Mouse (Mus musculus) heart, adult 2 months (tissue): ENCODE results near the gene Kcnk4. TPM values are rescaled to one million over a fixed set of nuclear protein-coding genes. Genes with fewer than 3 reads are reported as not detected.
"Not testable (repeated sequence)": the region's sequence is repeated elsewhere in the genome, so short reads cannot be mapped to it uniquely, and the experiment has no call there.

Experiments
- DNase-seq, 2 experiments: peaks; one replicate each; pipeline ENCODE4 v3.0.0; 2021
- H3K27ac ChIP-seq: fragments of 200-600 bp; 2 replicates; pipeline ENCODE4 v1.8.1; 2022
- H3K27me3 ChIP-seq: fragments of 200-500 bp; 2 replicates; pipeline ENCODE4 v1.6.1; 2012; ENCODE audit warnings: mild to moderate bottlenecking, low read length, inconsistent platforms, mixed read lengths; ENCODE audit not compliant: control insufficient read depth, insufficient read depth
- H3K36me3 ChIP-seq: fragments of 200-500 bp; 2 replicates; pipeline ENCODE4 v1.6.1; 2012; ENCODE audit warnings: low read length, inconsistent platforms; ENCODE audit not compliant: control insufficient read depth, insufficient read depth
- H3K4me1 ChIP-seq: fragments of 200-500 bp; 2 replicates; pipeline ENCODE4 v1.6.1; 2011; ENCODE audit warnings: low read length; ENCODE audit not compliant: control insufficient read depth, insufficient read depth
- H3K4me3 ChIP-seq: fragments of 200-600 bp; 2 replicates; pipeline ENCODE4 v1.8.1; 2022
- H3K79me2 ChIP-seq: fragments of 200-500 bp; replicated peaks from 2 replicates; pipeline ENCODE4 v1.6.1; 2012; ENCODE audit warnings: mild to moderate bottlenecking, inconsistent platforms, low read length, moderate library complexity, mixed read lengths; ENCODE audit not compliant: control insufficient read depth, insufficient read depth
- H3K9ac ChIP-seq: fragments of 200-500 bp; 2 replicates; pipeline ENCODE4 v1.6.1; 2012; ENCODE audit warnings: low read depth, mild to moderate bottlenecking, control low read depth, inconsistent platforms, low read length, mixed read lengths
- CTCF ChIP-seq: fragments of 200-600 bp; IDR thresholded peaks from 2 replicates; pipeline ENCODE4 v1.8.1; 2022; ENCODE audit warnings: antibody characterized with exemption, mild to moderate bottlenecking, moderate library complexity
- EP300 ChIP-seq: fragments of 200-500 bp; IDR thresholded peaks from 2 replicates; pipeline ENCODE4 v1.6.1; 2011; ENCODE audit warnings: low read depth, low read length, control low read depth; ENCODE audit not compliant: insufficient read depth
- POLR2A ChIP-seq: fragments of 200-500 bp; IDR thresholded peaks from 2 replicates; pipeline ENCODE4 v1.6.1; 2011; ENCODE audit warnings: mild to moderate bottlenecking, low read depth, low read length, control low read depth; ENCODE audit not compliant: insufficient read depth
- WGBS: fragments of 180-500 bp; shearing (Covaris S2); methylation state at CpG from one replicate; pipeline ENCODE4 v1.1.7; 2018; 5-methylcytosine and 5-hydroxymethylcytosine counted together
- intact Hi-C: fragments of 180-260 bp; cut with DNase I; formaldehyde crosslinking; loops from one replicate; pipeline ENCODE4 v1.15.1; 2025
- polyA plus RNA-seq: library from polyadenylated mRNA; depleted of rRNA; stranded (reverse); fragments of >200 nt; gene quantifications from 2 replicates; pipeline ENCODE4 v1.2.3, GENCODE M21; 2012
- total RNA-seq, 2 experiments: library from RNA; stranded (reverse); gene quantifications; 2 replicates each; pipeline ENCODE4 v1.2.3; 2021

Gene Kcnk4
- total and polyA plus RNA-seq, 3 experiments: 0.21 TPM; not detected in 2

DNA sequence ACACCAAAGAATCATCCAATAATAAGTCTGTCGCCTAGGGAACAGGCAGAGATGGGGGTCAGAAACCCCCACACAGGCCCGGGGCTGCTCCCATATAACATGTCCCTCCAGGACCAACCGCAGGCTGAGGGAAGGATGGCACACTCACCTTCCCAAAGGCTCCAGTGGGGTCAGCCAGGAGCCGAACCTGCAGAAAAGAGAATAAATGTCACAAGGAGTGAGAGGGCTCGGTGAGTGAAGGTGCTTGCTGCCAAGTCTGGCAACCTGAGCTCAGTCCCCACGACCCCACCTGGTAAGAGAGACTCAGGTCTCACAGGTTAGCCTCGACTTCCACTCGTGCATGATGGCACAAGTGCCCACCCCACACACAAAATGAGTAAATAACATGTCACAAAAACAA is 27.2 kb downstream of the Kcnk4 start:
- DNase-seq: no peak
- Histone ChIP-seq H3K4me3 (no peak overlapping the region), H3K4me1 (peaks cover 7% of the 10 kb centered on the region), H3K9ac (no peak overlapping the region), H3K36me3 (no peaks in the 10 kb centered on the region), H3K79me2 (no peaks in the 10 kb centered on the region; the same call in 1 of the 2 replicates), H3K27ac (no peak overlapping the region), H3K27me3 (no peaks in the 10 kb centered on the region)
- intact Hi-C loops: no loop called here
- 90% methylated on average over 8 of the region's 8 CpGs for WGBS
- TF ChIP-seq CTCF (no peak), EP300 (no peak), POLR2A (no peak)

DNA sequence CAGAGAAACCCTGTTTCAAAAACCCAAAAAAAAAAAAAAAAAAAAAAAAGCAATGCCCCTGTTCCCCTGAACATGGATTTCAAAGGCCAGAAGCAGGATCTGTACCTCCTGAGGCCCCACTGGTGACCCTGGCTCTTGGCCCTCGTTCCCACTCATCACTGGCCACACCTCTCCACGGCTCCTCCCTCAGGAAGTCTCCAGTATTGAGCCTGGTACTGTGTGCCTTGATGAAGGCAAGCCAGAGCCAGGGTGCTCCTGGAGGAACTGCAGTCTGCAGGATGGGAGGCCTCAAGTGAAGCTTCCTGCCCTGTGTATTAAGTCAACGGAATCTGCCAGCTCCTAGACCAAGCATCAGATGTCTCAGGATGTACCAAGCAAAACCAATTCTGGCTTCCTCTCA is 28.1 kb downstream of the Kcnk4 start:
- DNase-seq: no peak
- no peak for TF ChIP-seq POLR2A
- no peak for TF ChIP-seq EP300
- no peak for TF ChIP-seq CTCF
- Histone ChIP-seq H3K79me2 (no peaks in the 10 kb centered on the region; the same call in 1 of the 2 replicates), H3K9ac (no peak overlapping the region), H3K27ac (no peak overlapping the region), H3K4me1 (peaks cover 7% of the 10 kb centered on the region), H3K4me3 (no peak overlapping the region), H3K27me3 (no peaks in the 10 kb centered on the region), H3K36me3 (no peaks in the 10 kb centered on the region)
- intact Hi-C loops: no loop called here
- WGBS: 63% methylated on average over 3 of the region's 3 CpGs

DNA sequence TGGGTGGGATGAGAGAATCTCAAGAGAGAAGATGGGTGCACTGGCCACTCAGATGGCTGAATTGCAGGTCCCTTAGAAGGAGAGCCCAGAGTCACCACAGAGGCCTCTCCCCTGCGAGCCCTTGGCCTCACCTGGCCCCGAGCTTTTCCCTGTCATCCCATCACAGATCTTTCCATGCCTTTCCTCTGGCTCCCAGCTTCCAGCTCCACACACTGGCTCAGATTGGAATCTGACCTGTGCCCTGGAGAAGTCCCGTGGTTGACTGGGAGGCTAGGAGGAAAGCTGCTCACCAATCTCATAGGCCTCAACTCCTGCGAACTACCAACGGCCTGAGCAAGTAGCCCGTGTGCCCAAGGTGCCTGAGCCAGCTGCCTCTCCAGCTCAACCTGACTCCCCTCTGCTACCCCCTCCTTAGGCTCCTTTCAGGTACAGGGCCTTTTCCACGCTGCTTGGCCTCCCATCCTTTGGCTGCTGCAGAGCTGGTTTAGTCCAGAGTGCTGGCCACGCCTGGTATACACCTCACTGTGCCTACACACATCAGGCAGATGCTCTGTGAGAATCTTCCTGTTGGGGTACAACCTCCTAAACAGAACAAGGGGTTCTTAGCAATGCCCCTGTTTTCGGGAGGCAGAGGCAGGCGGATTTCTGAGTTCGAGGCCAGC is 28.7 kb downstream of the Kcnk4 start:
- Histone ChIP-seq H3K27ac (no peak overlapping the region), H3K4me3 (no peak overlapping the region)
- intact Hi-C loops: no loop called here

DNA sequence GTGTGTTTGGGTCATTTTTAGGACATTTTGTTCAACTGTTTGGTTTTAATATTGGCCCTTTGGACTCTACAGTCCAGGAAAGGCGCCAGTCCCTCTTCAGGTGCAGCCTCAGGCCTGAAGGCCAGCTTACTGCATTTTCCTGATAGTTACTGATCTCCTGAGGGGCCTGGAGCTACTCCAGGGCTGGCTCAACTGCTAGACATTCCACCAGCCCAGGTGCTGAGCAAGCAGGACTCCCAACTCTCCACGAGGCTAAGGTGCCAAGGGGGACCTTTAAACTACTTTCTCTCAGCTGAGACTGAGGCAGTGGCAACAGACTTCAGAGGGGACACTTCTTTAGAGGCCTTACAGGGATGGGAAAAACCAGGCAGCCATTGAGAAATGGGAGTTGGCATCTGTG is 29.5 kb downstream of the Kcnk4 start:
- Histone ChIP-seq H3K4me3 (no peak overlapping the region), H3K79me2 (no peaks in the 10 kb centered on the region; the same call in 1 of the 2 replicates), H3K27ac (no peak overlapping the region), H3K9ac (no peak overlapping the region), H3K36me3 (no peaks in the 10 kb centered on the region), H3K4me1 (peaks cover 6% of the 10 kb centered on the region), H3K27me3 (no peaks in the 10 kb centered on the region)
- TF ChIP-seq POLR2A (no peak), EP300 (no peak), CTCF (no peak)
- DNase-seq: peak in 1 of 2 experiments; percentile 2
- intact Hi-C loops: no loop called here
- 76% methylated on average over 2 of the region's 2 CpGs for WGBS

More for the DNA sequence above, 28.7 kb downstream of the Kcnk4 start:
- no peaks in the 10 kb centered on the region for H3K36me3 ChIP-seq
- DNase-seq: peak in 1 of 2 experiments; percentile 2
- no peaks in the 10 kb centered on the region for H3K27me3 ChIP-seq
- 92% methylated on average over 11 of the region's 11 CpGs for WGBS
- TF ChIP-seq POLR2A: no peak
- no peak for TF ChIP-seq CTCF
- no peak for TF ChIP-seq EP300
- peaks cover 7% of the 10 kb centered on the region for H3K4me1 ChIP-seq
- no peaks in the 10 kb centered on the region; the same call in 1 of the 2 replicates for H3K79me2 ChIP-seq
- no peak overlapping the region for H3K9ac ChIP-seq

DNA sequence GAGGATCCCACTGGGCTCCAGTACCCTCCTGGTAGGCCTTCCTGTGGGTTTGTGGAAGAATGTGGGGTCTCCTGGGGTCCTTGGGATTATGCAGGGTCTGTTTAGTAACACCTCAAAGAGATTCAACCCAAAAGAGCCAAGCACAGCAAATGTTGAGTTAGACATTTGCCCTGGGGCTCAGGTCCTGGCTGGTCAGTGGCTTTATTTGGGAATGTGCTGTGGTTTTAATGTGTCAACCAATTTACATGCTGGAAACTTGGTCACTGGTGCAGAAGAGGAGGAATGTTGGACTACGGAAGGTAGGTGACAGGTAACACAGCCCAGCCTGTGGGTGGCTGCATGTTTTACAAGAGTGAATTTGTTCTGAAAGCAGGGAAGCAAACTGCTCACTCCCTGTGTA is 31.3 kb downstream of the Kcnk4 start:
- H3K4me1 ChIP-seq: peaks cover 3% of the 10 kb centered on the region; the same call in 1 of the 2 replicates
- H3K27me3 ChIP-seq: no peaks in the 10 kb centered on the region
- WGBS: 97% methylated on average over 1 of the region's 1 CpGs
- no peak for DNase-seq
- TF ChIP-seq CTCF (no peak), POLR2A (no peak), EP300 (no peak)
- no peak overlapping the region for H3K27ac ChIP-seq
- no peak overlapping the region for H3K9ac ChIP-seq
- intact Hi-C loops: no loop called here
- no peaks in the 10 kb centered on the region; the same call in 1 of the 2 replicates for H3K79me2 ChIP-seq
- no peaks in the 10 kb centered on the region for H3K36me3 ChIP-seq
- no peak overlapping the region for H3K4me3 ChIP-seq

DNA sequence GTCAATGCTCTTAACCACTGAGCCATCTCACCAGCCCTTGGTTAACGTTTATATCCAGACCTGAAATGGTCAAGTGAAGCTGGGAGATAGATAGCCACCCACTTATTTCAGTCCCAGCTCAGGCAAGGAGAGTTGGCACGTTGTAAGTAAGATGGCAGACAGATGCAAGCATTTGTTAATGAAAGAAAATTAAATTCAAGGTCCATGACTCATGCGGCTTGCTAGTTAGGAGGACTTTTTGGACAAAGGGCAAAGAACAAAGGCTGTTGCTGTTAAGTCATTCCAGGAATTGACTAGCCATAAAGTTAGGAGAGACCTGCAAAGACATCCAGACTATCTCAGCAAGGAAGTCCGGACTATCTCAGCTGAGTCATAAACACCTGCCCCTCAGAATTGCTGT is 34.7 kb downstream of the Kcnk4 start:
- Histone ChIP-seq H3K9ac (no peak overlapping the region), H3K27ac (no peak overlapping the region), H3K27me3 (no peaks in the 10 kb centered on the region), H3K4me1 (peaks cover 1% of the 10 kb centered on the region; the same call in 1 of the 2 replicates), H3K79me2 (no peaks in the 10 kb centered on the region), H3K36me3 (no peaks in the 10 kb centered on the region), H3K4me3 (no peak overlapping the region)
- intact Hi-C loops: no loop called here
- WGBS: 80% methylated on average over 4 of the region's 4 CpGs
- no peak for DNase-seq
- TF ChIP-seq EP300: no peak
- TF ChIP-seq CTCF: no peak
- TF ChIP-seq POLR2A: no peak

DNA sequence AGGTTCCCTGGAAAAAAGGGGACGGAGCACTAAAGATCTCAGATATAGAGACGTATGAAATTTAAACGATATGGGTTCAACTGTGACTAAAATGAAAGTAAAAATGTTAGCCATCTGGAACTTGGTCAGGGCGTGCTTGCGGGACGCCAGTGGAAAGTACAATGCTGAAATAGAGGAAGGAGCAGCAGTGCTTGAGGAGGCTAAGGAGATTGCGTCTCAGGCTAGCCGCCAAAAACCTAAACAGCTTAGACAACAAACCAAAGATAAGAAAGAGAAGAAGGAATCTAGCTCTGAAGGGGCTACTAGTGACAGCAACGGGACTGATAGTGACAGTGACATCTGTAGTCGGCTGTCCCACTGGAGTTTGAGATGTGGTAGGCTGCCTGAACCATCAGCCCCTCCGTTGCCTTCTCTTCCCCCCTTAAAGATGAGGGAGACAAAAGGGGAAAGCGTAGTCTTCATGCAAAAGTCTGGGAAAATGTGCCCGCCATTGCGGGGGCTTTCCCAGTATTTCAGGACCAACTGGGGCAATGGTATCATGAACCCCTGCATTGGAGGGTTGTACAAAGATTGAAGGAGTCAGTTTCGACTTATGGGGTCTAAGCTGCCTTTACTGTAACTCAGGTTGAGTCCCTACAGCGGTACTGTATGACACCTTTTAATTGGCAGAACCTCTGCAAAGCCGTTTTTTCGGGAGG is 38.6 kb downstream of the Kcnk4 start:
- H3K27me3 ChIP-seq, H3K27ac ChIP-seq, H3K9ac ChIP-seq, intact Hi-C loops, H3K36me3 ChIP-seq, H3K4me1 ChIP-seq, H3K4me3 ChIP-seq, DNase-seq, H3K79me2 ChIP-seq: not testable (repeated sequence)
- 58% methylated on average over 18 of the region's 18 CpGs for WGBS
